Mouse (Mus musculus) fibroblast of lung, adult 2 months (primary cell): ENCODE data around the gene Zfp131.

Experiments used
- DNase-seq: peaks from one replicate; pipeline ENCODE4 v3.0.0-alpha.2; 2011; ENCODE audit warnings: low read depth

Gene Zfp131

GRCm38 (mm10) chr13:119755141-119755547, 35.5 kb downstream of the Zfp131 start:
- no peak for DNase-seq

- no peak for DNase-seq
Observed at GRCm38 (mm10) chr13:119754635-119755020, 36.1 kb downstream of the Zfp131 start.

- no peak for DNase-seq
Observed at GRCm38 (mm10) chr13:119753859-119754634, 36.6 kb downstream of the Zfp131 start.

GRCm38 (mm10) chr13:119746930-119747329, 43.8 kb downstream of the Zfp131 start:
- DNase-seq = no peak

- no peak for DNase-seq
Observed at GRCm38 (mm10) chr13:119743470-119743869, 47.2 kb downstream of the Zfp131 start.

- DNase-seq = no peak
Observed at GRCm38 (mm10) chr13:119742711-119743415, 47.8 kb downstream of the Zfp131 start.

- no peak for DNase-seq
Observed at GRCm38 (mm10) chr13:119741390-119742237, 49.1 kb downstream of the Zfp131 start.

- DNase-seq = no peak
Observed at GRCm38 (mm10) chr13:119731448-119731847, 59.2 kb downstream of the Zfp131 start.

- DNase-seq = no peak
Observed at GRCm38 (mm10) chr13:119729406-119729805, 61.3 kb downstream of the Zfp131 start.

- DNase-seq = no peak
Observed at GRCm38 (mm10) chr13:119727608-119728387, 62.9 kb downstream of the Zfp131 start.

- no peak for DNase-seq
Observed at GRCm38 (mm10) chr13:119724541-119724940, 66.1 kb downstream of the Zfp131 start.

GRCm38 (mm10) chr13:119723368-119723767, 67.3 kb downstream of the Zfp131 start:
- no peak for DNase-seq

- no peak for DNase-seq
Observed at GRCm38 (mm10) chr13:119722447-119722846, 68.2 kb downstream of the Zfp131 start.

GRCm38 (mm10) chr13:119716105-119716504, 74.6 kb downstream of the Zfp131 start:
- no peak for DNase-seq
